Mouse (Mus musculus) midbrain, postnatal 0 days (tissue): ENCODE measurements around the gene Gm525. TPM values are rescaled to one million over a fixed set of nuclear protein-coding genes. Genes with fewer than 3 reads are reported as not detected.
"Not testable (repeated sequence)": the region's sequence is repeated elsewhere in the genome, so short reads cannot be mapped to it uniquely, and the experiment has no call there.

Experiments
- ATAC-seq: fragments of 200-750 bp; cut with Nextera tagmentation; 2 replicates; pipeline ENCODE4 v1.8.0; 2017; ENCODE audit warnings: moderate number of reproducible peaks, mild to moderate bottlenecking, moderate TSS enrichment, moderate library complexity; ENCODE audit not compliant: low FRiP score
- DNase-seq: peaks from one replicate; pipeline ENCODE4 v3.0.0-alpha.2; 2015; ENCODE audit warnings: low spot score
- H3K27ac ChIP-seq: fragments of 300-500 bp; sonication (generic); 2 replicates; pipeline ENCODE4 v1.5.1; 2014; ENCODE audit warnings: low read depth, mild to moderate bottlenecking, low read length, mixed read lengths
- H3K27me3 ChIP-seq: fragments of 300-500 bp; sonication (generic); 2 replicates; pipeline ENCODE4 v1.6.1; 2014; ENCODE audit warnings: low read length, control low read depth, mixed read lengths; ENCODE audit not compliant: insufficient read depth
- H3K36me3 ChIP-seq: fragments of 300-500 bp; sonication (generic); 2 replicates; pipeline ENCODE4 v1.6.1; 2014; ENCODE audit warnings: low read length, control low read depth, mixed read lengths; ENCODE audit not compliant: insufficient read depth
- H3K4me1 ChIP-seq: fragments of 300-500 bp; sonication (generic); 2 replicates; pipeline ENCODE4 v1.6.1; 2014; ENCODE audit warnings: mild to moderate bottlenecking, control low read depth, antibody characterized with exemption, low read length, mixed read lengths; ENCODE audit not compliant: insufficient read depth
- H3K4me2 ChIP-seq: fragments of 300-500 bp; sonication (generic); 2 replicates; pipeline ENCODE4 v1.6.1; 2014; ENCODE audit warnings: low read depth, mild to moderate bottlenecking, low read length, mixed read lengths; ENCODE audit not compliant: poor library complexity, severe bottlenecking
- H3K4me3 ChIP-seq: fragments of 300-500 bp; sonication (generic); 2 replicates; pipeline ENCODE4 v1.5.1; 2014; ENCODE audit warnings: low read depth, mild to moderate bottlenecking, low read length, moderate library complexity
- H3K9ac ChIP-seq: fragments of 300-500 bp; sonication (generic); replicated peaks from 2 replicates; pipeline ENCODE4 v1.6.1; 2014; ENCODE audit warnings: mild to moderate bottlenecking, low read length, moderate library complexity, mixed read lengths; ENCODE audit not compliant: poor library complexity, severe bottlenecking
- H3K9me3 ChIP-seq: fragments of 300-500 bp; sonication (generic); 2 replicates; pipeline ENCODE4 v1.6.1; 2016; ENCODE audit warnings: low read length, control low read depth
- CTCF ChIP-seq: IDR thresholded peaks from 2 replicates; pipeline ENCODE4 v1.5.1; 2016; ENCODE audit warnings: antibody characterized with exemption, mild to moderate bottlenecking
- WGBS: fragments of 180-500 bp; shearing (Covaris S2); extraction: QIAGEN DNeasy Blood & Tissue Kit; methylation state at CpG from one replicate; pipeline ENCODE4 v1.1.7; 2014; 5-methylcytosine and 5-hydroxymethylcytosine counted together
- polyA plus RNA-seq: library from polyadenylated mRNA; unstranded; fragments of >200 nt; fragmentation: Nextera tagmentation; extraction: Ambion mirVana; gene quantifications from 2 replicates; pipeline ENCODE4 v1.2.1, GENCODE M21; 2015
- total RNA-seq: library from RNA; depleted of rRNA; stranded (reverse); fragments of >200 nt; gene quantifications from 2 replicates; pipeline ENCODE4 v1.2.3, GENCODE M21; 2014

The Gm525 gene
- total and polyA plus RNA-seq, 2 experiments from 2014 or later: 0.60 TPM; not detected in 1

- H3K4me3 ChIP-seq: no peak overlapping the region
- DNase-seq: peak; percentile 77
- no peaks in the 10 kb centered on the region for H3K9me3 ChIP-seq
- 45% methylated on average over 7 of the region's 7 CpGs for WGBS
- H3K27ac ChIP-seq: no peak overlapping the region
- TF ChIP-seq CTCF: peak; percentile 77
- no peaks in the 10 kb centered on the region for H3K36me3 ChIP-seq
- H3K4me1 ChIP-seq: no peaks in the 10 kb centered on the region
- no peak overlapping the region for H3K4me2 ChIP-seq
- H3K9ac ChIP-seq: no peak overlapping the region
- ATAC-seq: no peak
- H3K27me3 ChIP-seq: no peaks in the 10 kb centered on the region
These were observed 11.0 kb downstream of the Gm525 start for GRCm38 (mm10) chr11:89084601-89085000.

- H3K4me3 ChIP-seq: no peak overlapping the region
- no peak overlapping the region for H3K4me2 ChIP-seq
- no peak for DNase-seq
- H3K9me3 ChIP-seq: no peaks in the 10 kb centered on the region
- no peaks in the 10 kb centered on the region for H3K4me1 ChIP-seq
- no peak for TF ChIP-seq CTCF
- H3K36me3 ChIP-seq: no peaks in the 10 kb centered on the region
- H3K27ac ChIP-seq: no peak overlapping the region
- no peak for ATAC-seq
- H3K27me3 ChIP-seq: no peaks in the 10 kb centered on the region
- H3K9ac ChIP-seq: no peak overlapping the region
- WGBS: 72% methylated on average over 10 of the region's 10 CpGs
These were observed 12.7 kb downstream of the Gm525 start for GRCm38 (mm10) chr11:89086208-89086809.

GRCm38 (mm10) chr11:89088754-89089153 is 15.1 kb downstream of the Gm525 start:
- no peak for DNase-seq
- no peak for ATAC-seq
- H3K4me3 ChIP-seq: no peak overlapping the region
- no peaks in the 10 kb centered on the region for H3K9me3 ChIP-seq
- H3K9ac ChIP-seq: no peak overlapping the region
- TF ChIP-seq CTCF: peak; percentile 39
- 95% methylated on average over 4 of the region's 4 CpGs for WGBS
- H3K4me2 ChIP-seq: no peak overlapping the region
- H3K4me1 ChIP-seq: no peaks in the 10 kb centered on the region
- no peaks in the 10 kb centered on the region for H3K27me3 ChIP-seq
- no peak overlapping the region for H3K27ac ChIP-seq
- no peaks in the 10 kb centered on the region for H3K36me3 ChIP-seq

DNA sequence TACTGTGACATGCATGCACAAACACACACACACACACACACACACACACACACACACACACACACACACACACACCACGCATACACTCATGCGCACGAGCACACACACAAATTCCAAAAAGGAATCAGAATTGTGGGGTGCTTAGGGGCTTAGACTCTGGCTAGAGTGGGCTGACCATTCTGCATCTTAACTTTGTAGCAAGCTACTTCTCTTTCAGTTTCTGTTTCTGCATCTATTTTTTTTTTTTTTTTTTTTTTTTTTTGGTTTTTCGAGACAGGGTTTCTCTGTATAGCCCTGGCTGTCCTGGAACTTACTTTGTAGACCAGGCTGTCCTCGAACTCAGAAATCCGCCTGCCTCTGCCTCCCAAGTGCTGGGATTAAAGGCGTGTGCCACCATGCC is 16.7 kb downstream of the Gm525 start:
- 97% methylated on average over 6 of the region's 7 CpGs for WGBS

GRCm38 (mm10) chr11:89092714-89093113 is 19.1 kb downstream of the Gm525 start:
- no peak overlapping the region for H3K4me2 ChIP-seq
- H3K4me1 ChIP-seq: no peaks in the 10 kb centered on the region
- WGBS: 73% methylated on average over 9 of the region's 9 CpGs
- H3K4me3 ChIP-seq: no peak overlapping the region
- no peaks in the 10 kb centered on the region for H3K36me3 ChIP-seq
- H3K9me3 ChIP-seq: no peaks in the 10 kb centered on the region
- no peak overlapping the region for H3K9ac ChIP-seq
- DNase-seq (peak; percentile 19), ATAC-seq (no peak)
- no peak for TF ChIP-seq CTCF
- H3K27me3 ChIP-seq: no peaks in the 10 kb centered on the region
- no peak overlapping the region for H3K27ac ChIP-seq

More for the DNA sequence above, 16.7 kb downstream of the Gm525 start:
- H3K4me3 ChIP-seq, H3K4me1 ChIP-seq, H3K9ac ChIP-seq, H3K27me3 ChIP-seq, ATAC-seq, DNase-seq, H3K4me2 ChIP-seq, H3K27ac ChIP-seq, H3K9me3 ChIP-seq, H3K36me3 ChIP-seq: not testable (repeated sequence)

- Histone ChIP-seq H3K4me1 (no peaks in the 10 kb centered on the region), H3K27ac (no peak overlapping the region), H3K27me3 (no peaks in the 10 kb centered on the region), H3K4me2 (no peak overlapping the region), H3K9ac (no peak overlapping the region), H3K4me3 (no peak overlapping the region), H3K36me3 (no peaks in the 10 kb centered on the region), H3K9me3 (no peaks in the 10 kb centered on the region)
- DNase-seq (no peak), ATAC-seq (no peak)
- no peak for TF ChIP-seq CTCF
- 79% methylated on average over 3 of the region's 3 CpGs for WGBS
These were observed 21.7 kb downstream of the Gm525 start for GRCm38 (mm10) chr11:89095306-89095705.

DNA sequence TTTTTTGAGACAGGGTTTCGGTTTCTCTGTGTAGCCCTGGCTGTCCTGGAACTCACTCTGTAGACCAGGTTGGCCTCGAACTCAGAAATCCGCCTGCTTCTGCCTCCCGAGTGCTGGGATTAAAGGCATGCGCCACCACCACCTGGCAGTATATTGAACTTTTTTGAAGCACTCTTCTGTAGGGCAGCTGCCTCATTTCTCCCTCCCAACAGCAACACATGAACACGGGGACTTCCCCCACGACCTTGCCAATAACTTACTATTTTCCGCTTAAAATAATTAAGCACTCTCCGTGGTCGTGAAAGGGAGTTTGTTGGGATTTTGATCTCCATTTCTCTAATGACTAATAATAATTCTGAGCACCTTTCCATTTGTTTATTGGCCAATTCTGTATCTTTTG is 23.7 kb downstream of the Gm525 start:
- H3K27me3 ChIP-seq, H3K9ac ChIP-seq, H3K36me3 ChIP-seq, ATAC-seq, H3K4me2 ChIP-seq, H3K27ac ChIP-seq, DNase-seq, H3K4me3 ChIP-seq, H3K4me1 ChIP-seq, H3K9me3 ChIP-seq: not testable (repeated sequence)
- WGBS: 86% methylated on average over 10 of the region's 10 CpGs
